Mouse (Mus musculus): ENCODE data around the gene Gm13698. TPM values are rescaled to one million over a fixed set of nuclear protein-coding genes. Genes with fewer than 3 reads are reported as not detected.
"Not testable (repeated sequence)": the region's sequence is repeated elsewhere in the genome, so short reads cannot be mapped to it uniquely, and the experiment has no call there.

Gene Gm13698
- total RNA-seq (2021) = 1 to 10 TPM; 1.4 to 1.7 TPM
- long read RNA-seq, experiment 1 = 0 reads
- long read RNA-seq, experiment 2, partial matches to known transcripts = 0 of 1 reads
- long read RNA-seq, experiment 2, other reads (novel, unspliced or antisense) = 0 of 1 reads

GRCm38 (mm10) chr2:83955393-83955792 lies at the start of gene Gm13698:
Gene Gm13698 (plus strand): TSS chr2:83955693.
- not testable (repeated sequence) for DNase-seq

GRCm38 (mm10) chr2:83929478-83930088 lies 25.9 kb upstream of the Gm13698 start:
- no peak for DNase-seq

- DNase-seq = peak; percentile 26
Observed at GRCm38 (mm10) chr2:83940931-83941361, 14.5 kb upstream of the Gm13698 start, which contains the start of gene Zswim2. Gene Zswim2 (minus strand): TSS chr2:83941228.

GRCm38 (mm10) chr2:83941378-83941777 lies 14.1 kb upstream of the Gm13698 start:
- DNase-seq = no peak

GRCm38 (mm10) chr2:83941792-83942191 lies 13.7 kb upstream of the Gm13698 start:
- DNase-seq = no peak

GRCm38 (mm10) chr2:83961203-83961602 lies 5.7 kb downstream of the Gm13698 start, which contains the start of gene Gm13693:
Gene Gm13693 (plus strand): TSS chr2:83961503.
- DNase-seq = not testable (repeated sequence)

GRCm38 (mm10) chr2:83967013-83967412 lies 11.5 kb downstream of the Gm13698 start, which contains the start of gene Gm13695:
Gene Gm13695 (plus strand): TSS chr2:83967313.
- DNase-seq = not testable (repeated sequence)

GRCm38 (mm10) chr2:83972823-83973222 lies 17.3 kb downstream of the Gm13698 start, which contains the start of gene Gm13696:
Gene Gm13696 (plus strand): TSS chr2:83973123.
- DNase-seq = not testable (repeated sequence)

- not testable (repeated sequence) for DNase-seq
Observed at GRCm38 (mm10) chr2:83978633-83979032, 23.1 kb downstream of the Gm13698 start, which contains the start of gene Gm13694. Gene Gm13694 (plus strand): TSS chr2:83978933.

- DNase-seq = not testable (repeated sequence)
Observed at GRCm38 (mm10) chr2:83984443-83984842, 28.9 kb downstream of the Gm13698 start, which contains the start of gene Gm13697. Gene Gm13697 (plus strand): TSS chr2:83984743.

GRCm38 (mm10) chr2:83990253-83990652 lies 34.8 kb downstream of the Gm13698 start, which contains the start of gene Gm13691:
Gene Gm13691 (plus strand): TSS chr2:83990553.
- DNase-seq = not testable (repeated sequence)

- not testable (repeated sequence) for DNase-seq
Observed at GRCm38 (mm10) chr2:83993639-83994255, 38.3 kb downstream of the Gm13698 start.

GRCm38 (mm10) chr2:83994526-83994925 lies 39.0 kb downstream of the Gm13698 start:
- DNase-seq = not testable (repeated sequence)

Other genes starting within 250 kb of the Gm13698 start
- gene Itgav, start 231.3 kb upstream of the Gm13698 start, total RNA-seq (2021) = 10 to 100 TPM; 72.8 to 77.2 TPM
- 1 to 10 TPM; 4.0 to 5.8 TPM for gene Fam171b, start 143.1 kb upstream of the Gm13698 start, total RNA-seq (2021)
- gene Zswim2, start 14.5 kb upstream of the Gm13698 start, total RNA-seq (2021) = not detected
- 1 to 10 TPM; 1.4 to 1.7 TPM for gene Gm13693, start 5.8 kb downstream of the Gm13698 start, total RNA-seq (2021)
- not detected for gene Gm13695, start 11.6 kb downstream of the Gm13698 start, total RNA-seq (2021)
- 1 to 10 TPM; 1.4 to 1.7 TPM for gene Gm13696, start 17.4 kb downstream of the Gm13698 start, total RNA-seq (2021)
- 1 to 10 TPM; 1.4 to 1.7 TPM for gene Gm13694, start 23.2 kb downstream of the Gm13698 start, total RNA-seq (2021)
- gene Gm13697, start 29.1 kb downstream of the Gm13698 start, total RNA-seq (2021) = 1 to 10 TPM; 1.4 to 1.7 TPM
- gene Gm13691, start 34.9 kb downstream of the Gm13698 start, total RNA-seq (2021) = 1 to 10 TPM; 1.4 to 1.7 TPM